In genomic region chr2:114012749-114013211, GRCm38 (mm10) we compare ENCODE assay signal across 10 mouse cellular contexts. TPM values are rescaled to one million over a fixed set of nuclear protein-coding genes. Genes with fewer than 3 reads are reported as not detected.
A peak's percentile ranks its signal among the peaks of the same experiment; 100 is the strongest.
DNase-seq lines count a peak whose midpoint lies in the region; ATAC-seq and TF ChIP-seq lines count a peak whose summit lies in the region.
"Had no signal": no experiment of that assay in that cellular context is flagged by ENCODE, and none has a peak within 500 bp of the region (broad histone marks: within the 10 kb centered on the region; RNA-seq: fewer than 3 reads in every experiment).

No protein-coding gene starts in this region.

- no peaks in the 10 kb centered on the region for H3K36me3 ChIP-seq in heart, postnatal 0 days (replicated peaks; ENCODE audit: control insufficient read depth, insufficient read depth, low read length)
- H3K36me3 ChIP-seq in forebrain, embryonic 16.5 days (ENCODE audit: control insufficient read depth, insufficient read depth) = no peaks in the 10 kb centered on the region
- H3K36me3 ChIP-seq in midbrain, embryonic 14.5 days (ENCODE audit: control insufficient read depth, insufficient read depth, low read length) = no peaks in the 10 kb centered on the region

- H3K9me3 ChIP-seq in heart, postnatal 0 days (replicated peaks; ENCODE audit: control insufficient read depth, low read length) = no peaks in the 10 kb centered on the region
- H3K9me3 ChIP-seq in forebrain, embryonic 16.5 days (ENCODE audit: control insufficient read depth, low read length) = no peaks in the 10 kb centered on the region
- no peaks in the 10 kb centered on the region for H3K9me3 ChIP-seq in midbrain, embryonic 14.5 days (ENCODE audit: control insufficient read depth, low read length)

- no peak for DNase-seq in heart, postnatal 0 days (ENCODE audit: low spot score)
- no peak for DNase-seq in heart, postnatal 25 days (ENCODE audit: low spot score)
- DNase-seq in cerebellum, adult 2 months = peak; percentile 31 to 33
- peak; percentile 72 for DNase-seq in midbrain, embryonic 14.5 days
- DNase-seq in lung, postnatal 25 days (ENCODE audit: low spot score) = no peak
- no peak for DNase-seq in ovary, postnatal 10 days (ENCODE audit: low spot score)
- no peak for DNase-seq in kidney, adult 9 months

- intact Hi-C loops in heart, postnatal 25 days (cut with DNase I) = no loop called here

- H3K4me2 ChIP-seq in heart, postnatal 0 days (ENCODE audit: low read depth, low read length) = peak overlapping the region; percentile 75
- H3K4me2 ChIP-seq in forebrain, embryonic 16.5 days (ENCODE audit: low read length) = peak overlapping the region; percentile 85
- peak overlapping the region; percentile 80 for H3K4me2 ChIP-seq in midbrain, embryonic 14.5 days (ENCODE audit: low read length)

- no peak overlapping the region for H3K9ac ChIP-seq in heart, postnatal 0 days (replicated peaks; ENCODE audit: low read depth, low read length)
- H3K9ac ChIP-seq in forebrain, embryonic 16.5 days (replicated peaks; ENCODE audit: low read depth, low read length) = peak overlapping the region; percentile 78
- peak overlapping the region; percentile 86 for H3K9ac ChIP-seq in midbrain, embryonic 14.5 days (replicated peaks; ENCODE audit: low read length)

- 0 out of 2 replicates have a peak, but pooled peaks cover 4% of the 10 kb centered on the region for H3K4me1 ChIP-seq in heart, postnatal 0 days (ENCODE audit: control insufficient read depth, insufficient read depth)
- no peaks in the 10 kb centered on the region for H3K4me1 ChIP-seq in cerebellum, adult 2 months (ENCODE audit: control insufficient read depth, insufficient read depth, low read length)
- peaks cover 10% of the 10 kb centered on the region for H3K4me1 ChIP-seq in forebrain, embryonic 16.5 days (replicated peaks; ENCODE audit: control insufficient read depth, insufficient read depth, low read length)
- peaks cover 6% of the 10 kb centered on the region; the same call in 1 of the 2 replicates for H3K4me1 ChIP-seq in midbrain, embryonic 14.5 days (ENCODE audit: control insufficient read depth, insufficient read depth, low read length)

- peaks cover 49% of the 10 kb centered on the region for H3K27me3 ChIP-seq in heart, postnatal 0 days (ENCODE audit: control insufficient read depth, insufficient read depth, low read length)
- no peaks in the 10 kb centered on the region for H3K27me3 ChIP-seq in cerebellum, adult 2 months (ENCODE audit: control insufficient read depth, insufficient read depth, low read length)
- H3K27me3 ChIP-seq in forebrain, embryonic 16.5 days (replicated peaks; ENCODE audit: control insufficient read depth, insufficient read depth, low read length) = 0 out of 2 replicates have a peak, but pooled peaks cover 4% of the 10 kb centered on the region
- 0 out of 2 replicates have a peak, but pooled peaks cover 4% of the 10 kb centered on the region for H3K27me3 ChIP-seq in midbrain, embryonic 14.5 days (ENCODE audit: control insufficient read depth, insufficient read depth, low read length)

- peak overlapping the region; percentile 50; the same call in 1 of the 2 replicates for H3K4me3 ChIP-seq in heart, postnatal 0 days (ENCODE audit: low read depth, low read length)
- H3K4me3 ChIP-seq in cerebellum, adult 2 months (replicated peaks; ENCODE audit: insufficient read depth, low read depth, low read length) = peak overlapping the region; percentile 67
- peak overlapping the region; percentile 79 for H3K4me3 ChIP-seq in forebrain, embryonic 16.5 days (replicated peaks; ENCODE audit: low read length)
- H3K4me3 ChIP-seq in midbrain, embryonic 14.5 days (replicated peaks; ENCODE audit: low read depth, low read length) = peak overlapping the region; percentile 73

- no peak for ATAC-seq in heart, postnatal 0 days (ENCODE audit: insufficient read depth, low read depth)
- ATAC-seq in forebrain, embryonic 16.5 days = peak; percentile 82
- ATAC-seq in midbrain, embryonic 14.5 days (ENCODE audit: low FRiP score, low TSS enrichment) = peak; percentile 77
- ATAC-seq: Patski had no signal

- TF ChIP-seq POLR2A in cerebellum, adult 2 months (IDR thresholded peaks at IDR 0.05; ENCODE audit: borderline replicate concordance, insufficient read depth, low read length) = no peak

- H3K27ac ChIP-seq in heart, postnatal 0 days (ENCODE audit: low read depth) = no peak overlapping the region
- no peak overlapping the region for H3K27ac ChIP-seq in cerebellum, adult 2 months (ENCODE audit: insufficient read depth, low read length)
- H3K27ac ChIP-seq in forebrain, embryonic 16.5 days (ENCODE audit: low read length) = peak overlapping the region; percentile 44; the same call in 1 of the 2 replicates
- peak overlapping the region; percentile 81 for H3K27ac ChIP-seq in midbrain, embryonic 14.5 days (replicated peaks; ENCODE audit: low read depth, low read length)

- 4% methylated on average over 19 of the region's 19 CpGs for WGBS in heart, postnatal 0 days
- 3% methylated on average over 19 of the region's 19 CpGs for WGBS in cerebellum, adult 2 months
- WGBS in forebrain, embryonic 16.5 days = under 1% methylated on average over 19 of the region's 19 CpGs
- WGBS in midbrain, embryonic 14.5 days = 2% methylated on average over 19 of the region's 19 CpGs

- no peak for TF ChIP-seq CTCF in heart, postnatal 0 days (IDR thresholded peaks at IDR 0.05; ENCODE audit: low read depth)
- no peak for TF ChIP-seq CTCF in cerebellum, adult 2 months (IDR thresholded peaks at IDR 0.05; ENCODE audit: borderline replicate concordance, insufficient read depth, low read depth, low read length)

- TF ChIP-seq EP300 in heart, postnatal 0 days (IDR thresholded peaks at IDR 0.05; ENCODE audit: low read depth) = no peak

RNA-seq across cellular contexts. Expression of gene Gjd2, which starts 0.6 kb away (rescaled TPM):
- total RNA-seq in heart, postnatal 0 days (2014; rRNA removed; ENCODE audit: low replicate concordance) = 0.12 TPM in 1 of 2 replicates, not detected in the other
- not detected in 2 replicates for polyA plus RNA-seq in heart, postnatal 0 days (2015; fragmentation: Nextera tagmentation; extraction: Ambion mirVana)
- total RNA-seq in heart, postnatal 25 days (2021) = not detected
- polyA plus RNA-seq in cerebellum, adult 2 months (2012; rRNA removed) = 12.3 and 12.8 TPM in 2 replicates
- 2.7 and 6.6 TPM in 2 replicates for polyA plus RNA-seq in forebrain, embryonic 16.5 days (2015; fragmentation: Nextera tagmentation; extraction: Ambion mirVana)
- polyA plus RNA-seq in midbrain, embryonic 14.5 days (2014; fragmentation: Nextera tagmentation; extraction: Ambion mirVana) = 6.3 and 17.6 TPM in 2 replicates
- polyA plus RNA-seq: Patski; small intestine, adult 2 months had no signal

RNA-seq across cellular contexts. Expression of gene Actc1, which starts 40.6 kb away (rescaled TPM):
- 20,690 and 21,635 TPM in 2 replicates for total RNA-seq in heart, postnatal 0 days (2014; rRNA removed; ENCODE audit: low replicate concordance)
- 18,379 and 21,577 TPM in 2 replicates for polyA plus RNA-seq in heart, postnatal 0 days (2015; fragmentation: Nextera tagmentation; extraction: Ambion mirVana)
- total RNA-seq in heart, postnatal 25 days (2021) = over 10,000 TPM; 16,244 to 16,268 TPM
- polyA plus RNA-seq in cerebellum, adult 2 months (2012; rRNA removed) = not detected in 2 replicates
- polyA plus RNA-seq in forebrain, embryonic 16.5 days (2015; fragmentation: Nextera tagmentation; extraction: Ambion mirVana) = 0.56 and 2.6 TPM in 2 replicates
- 0.24 and 0.89 TPM in 2 replicates for polyA plus RNA-seq in midbrain, embryonic 14.5 days (2014; fragmentation: Nextera tagmentation; extraction: Ambion mirVana)
- polyA plus RNA-seq: Patski had no signal

Comparison
In these comparisons a context has a peak if more than half of its experiments do, and no peak if none do; other contexts are left out.
1. DNase-seq: peak in cerebellum, adult 2 months (2 of 2) and midbrain, embryonic 14.5 days (single experiment); none in heart, postnatal 0 days (single experiment), heart, postnatal 25 days (single experiment), lung, postnatal 25 days (single experiment), ovary, postnatal 10 days (single experiment) and kidney, adult 9 months (single experiment).
2. H3K27ac ChIP-seq: peak in forebrain, embryonic 16.5 days (single experiment) and midbrain, embryonic 14.5 days (single experiment); none in heart, postnatal 0 days (single experiment) and cerebellum, adult 2 months (single experiment).
3. RNA of gene Actc1, which starts 40.6 kb away (polyA plus RNA-seq): 18,379 to 21,577 TPM in heart, postnatal 0 days; 0.24 to 0.89 TPM in midbrain, embryonic 14.5 days, 0.56 to 2.6 TPM in forebrain, embryonic 16.5 days and not detected in cerebellum, adult 2 months; every median in the first group is over 1,000 times any median in the second.
4. Peak in every context shown above with its lines, with median percentiles within 50 percentile points of each other: H3K4me2 ChIP-seq and H3K4me3 ChIP-seq.